Mouse (Mus musculus): Measurements from ENCODE around the gene Hs3st6.
"Not testable (repeated sequence)": the region's sequence is repeated elsewhere in the genome, so short reads cannot be mapped to it uniquely, and the experiment has no call there.

Hs3st6 gene

DNA sequence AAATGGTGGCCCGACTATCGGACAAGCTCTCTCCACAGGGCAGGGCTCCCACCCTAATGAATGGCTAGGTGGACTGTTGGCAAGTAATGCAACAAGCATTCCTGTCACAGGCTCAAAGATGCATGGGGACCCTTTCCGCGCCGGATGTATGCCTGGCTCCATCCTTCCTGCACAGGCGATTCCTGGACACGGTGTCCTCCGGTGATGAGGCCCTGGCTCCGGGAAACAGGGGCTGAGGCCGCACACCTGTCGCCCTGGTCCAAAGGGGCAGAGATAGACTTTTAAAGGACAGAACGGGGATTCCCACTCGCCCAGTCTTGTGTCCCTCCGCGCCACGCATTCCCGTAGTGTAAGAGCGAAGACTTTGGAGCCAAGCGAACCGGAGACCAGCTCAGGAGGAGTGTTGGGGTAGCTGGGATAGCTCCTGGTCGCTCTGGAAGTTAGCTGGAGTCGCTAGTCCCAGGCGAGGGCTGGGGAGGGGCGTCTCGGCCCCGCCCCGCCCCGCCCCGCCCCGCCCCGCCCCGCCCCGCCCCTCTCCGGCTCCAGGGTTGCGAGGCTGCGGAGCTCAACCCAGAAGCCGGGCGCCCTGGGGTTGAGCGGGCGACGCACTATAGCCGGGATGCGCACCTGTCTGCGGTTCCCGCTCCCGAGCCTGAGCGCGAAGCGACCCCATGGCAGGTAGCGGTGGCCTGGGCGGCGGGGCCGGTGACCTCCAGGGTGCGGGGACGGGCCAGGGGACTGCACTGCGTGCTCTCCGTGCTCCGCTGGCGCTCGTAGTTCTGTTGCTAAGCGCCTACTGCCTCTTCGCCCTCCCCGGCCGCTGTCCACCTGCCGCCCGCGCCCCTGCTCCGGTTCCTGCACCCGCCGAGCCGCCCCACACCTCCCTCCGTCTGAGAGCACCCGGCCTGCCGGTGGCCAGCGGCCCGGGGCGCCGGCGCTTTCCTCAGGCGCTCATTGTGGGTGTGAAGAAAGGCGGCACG lies at the start of gene Hs3st6:
Gene Hs3st6, plus strand, starts transcription at position 574 of the 980 bp plus-strand sequence.
- no peak for DNase-seq

DNA sequence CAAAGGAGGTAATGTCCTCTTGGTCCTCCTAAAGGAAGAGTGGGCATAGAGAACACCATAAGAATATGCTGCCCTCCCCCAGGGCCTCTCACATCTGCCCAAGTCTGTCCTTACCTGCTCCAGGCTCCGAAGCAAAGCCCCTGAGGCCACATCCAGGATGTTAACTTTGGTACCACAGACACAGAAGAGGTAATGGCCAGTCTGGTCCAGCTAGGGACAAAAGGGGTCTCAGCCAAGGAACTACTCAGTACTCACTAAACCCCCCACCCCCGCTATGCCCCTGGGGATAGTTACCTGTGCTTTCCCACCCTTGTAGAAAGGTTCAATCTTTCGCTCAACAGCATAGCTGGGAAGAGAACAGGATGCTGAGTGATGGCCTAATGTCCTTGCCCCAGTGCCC lies 47.0 kb upstream of the Hs3st6 start:
- DNase-seq = no peak

DNA sequence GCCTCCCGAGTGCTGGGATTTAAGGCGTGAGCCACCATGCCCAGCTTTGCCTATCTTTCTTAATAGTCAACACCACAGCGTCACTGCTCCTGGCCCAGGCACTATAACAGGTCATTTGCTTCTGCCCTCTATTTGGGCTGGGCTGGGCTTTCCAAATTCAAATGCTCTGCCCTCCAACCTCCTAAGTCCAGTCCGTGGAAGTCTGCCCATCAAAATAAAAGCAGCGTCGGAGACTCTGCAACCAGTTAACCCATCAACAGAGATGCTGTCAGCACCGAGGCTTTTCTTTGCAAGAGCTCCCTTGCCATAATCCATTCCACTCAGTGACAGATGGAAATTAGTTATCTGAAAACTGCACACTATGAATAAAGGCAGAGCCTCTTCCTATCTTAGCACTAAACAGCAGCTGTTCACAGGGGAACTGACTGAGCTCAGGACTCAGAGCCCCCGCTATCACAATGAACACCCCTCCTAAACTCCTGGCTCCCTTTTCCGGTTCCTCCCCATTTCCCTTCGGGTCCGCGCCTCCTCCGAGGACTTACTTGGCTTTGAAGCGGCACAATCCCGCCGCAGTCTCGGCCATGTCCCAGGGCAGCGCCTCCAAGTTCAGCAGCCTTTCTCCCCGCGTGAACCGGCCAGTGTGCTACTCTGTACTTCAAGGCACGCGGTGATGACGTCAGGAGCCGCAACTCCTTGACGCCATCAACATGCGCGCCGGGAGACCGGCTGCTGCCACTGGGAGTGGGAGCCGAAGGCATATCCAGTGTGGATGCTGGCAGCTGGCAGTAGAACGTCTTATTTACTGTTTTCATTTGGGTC lies 45.6 kb upstream of the Hs3st6 start, which contains the start of gene Tbl3:
Gene Tbl3, minus strand, starts transcription at position 679 of the 819 bp plus-strand sequence.
- DNase-seq = peak; percentile 79 to 91

DNA sequence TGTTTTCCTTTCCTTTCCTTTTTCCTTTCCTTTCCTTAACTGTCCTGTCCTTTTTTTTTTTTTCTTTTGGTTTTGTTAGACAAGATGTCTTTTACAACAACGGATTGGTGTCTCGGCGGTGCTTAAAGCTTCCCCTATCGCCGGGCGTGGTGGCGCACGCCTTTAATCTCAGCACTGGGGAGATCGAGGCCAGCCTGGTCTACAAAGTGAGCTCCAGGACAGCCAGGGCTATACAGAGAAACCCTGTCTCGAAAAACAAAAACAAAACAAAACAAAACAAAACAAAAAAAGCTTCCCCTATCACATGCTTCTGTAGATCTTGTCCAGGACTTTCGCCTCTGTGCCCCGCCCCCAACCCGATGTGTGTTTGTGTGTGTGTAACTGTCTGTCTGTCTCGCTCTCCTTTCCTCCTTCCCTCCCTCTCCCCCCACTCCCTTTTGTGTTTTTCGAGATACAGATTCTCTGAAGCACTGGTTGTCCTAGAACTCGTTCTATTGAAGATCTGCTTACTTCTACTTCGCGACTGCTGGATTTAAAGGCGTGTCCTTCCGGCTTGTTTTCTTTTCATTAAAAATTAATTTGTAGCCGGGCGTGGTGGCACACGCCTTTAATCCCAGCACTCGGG lies 44.9 kb upstream of the Hs3st6 start:
- no peak for DNase-seq

DNA sequence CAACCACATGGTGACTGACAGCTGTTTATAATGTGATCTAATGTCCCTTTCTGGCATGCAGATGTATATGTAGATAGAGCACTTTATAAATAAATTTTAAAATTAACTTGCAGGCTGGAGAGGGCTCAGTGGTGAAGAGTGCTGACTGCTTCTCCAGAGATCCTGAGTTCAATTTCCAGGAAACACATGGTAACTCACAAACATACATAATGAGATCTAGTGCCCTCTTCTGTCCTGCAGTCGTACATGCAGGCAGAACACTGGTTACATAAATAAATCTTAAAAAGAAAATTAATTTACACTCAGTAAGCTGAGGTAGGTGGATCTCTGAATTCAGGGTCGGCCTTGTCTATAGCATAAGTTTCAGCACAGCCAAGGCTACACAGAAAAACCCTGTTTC lies 44.1 kb upstream of the Hs3st6 start:
- DNase-seq = no peak

DNA sequence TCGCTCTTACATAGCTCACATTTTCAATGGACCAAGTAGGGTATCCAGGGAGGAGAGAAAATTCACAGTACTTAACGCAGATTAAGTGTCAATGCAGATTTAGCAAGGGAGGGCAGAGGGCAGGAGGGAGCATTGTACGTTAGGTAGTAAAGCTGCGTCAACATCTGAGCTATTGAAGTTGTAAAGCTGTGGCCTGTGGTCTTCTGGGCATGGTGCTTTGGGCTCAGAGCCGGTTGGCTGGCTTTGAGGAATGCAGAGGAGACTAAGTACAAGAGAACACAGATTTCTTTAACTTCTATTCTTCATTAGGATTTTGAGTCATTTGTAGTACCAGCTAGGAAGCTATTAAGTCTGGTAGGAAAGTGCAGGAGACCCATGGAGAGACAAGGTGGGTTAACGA lies 37.2 kb upstream of the Hs3st6 start:
- no peak for DNase-seq

DNA sequence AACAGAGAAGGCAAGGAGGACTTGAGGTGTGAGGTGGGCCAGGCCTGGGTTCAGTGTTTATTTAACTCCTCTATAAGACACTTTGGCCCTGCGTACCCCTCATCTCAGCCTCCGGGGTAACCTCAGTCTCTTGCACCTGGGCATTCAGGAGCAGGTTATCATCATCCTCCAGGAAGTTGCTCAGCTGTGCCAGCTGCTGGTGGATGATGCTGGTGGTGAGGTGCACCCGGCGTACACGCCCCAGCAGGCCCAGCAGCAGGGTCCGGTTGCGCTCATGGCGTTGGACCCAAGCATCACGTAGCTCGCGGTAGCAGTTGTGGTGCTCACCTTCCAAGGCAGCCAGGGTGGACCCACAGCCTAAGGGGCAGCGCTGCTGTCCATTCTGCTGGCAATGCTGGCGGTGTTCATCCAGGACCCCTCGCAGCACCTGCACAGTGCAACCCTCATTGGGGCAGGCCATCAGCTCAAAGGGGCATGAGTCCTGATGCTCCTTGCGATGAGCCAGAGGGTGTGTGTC lies 36.6 kb upstream of the Hs3st6 start:
- DNase-seq = no peak

DNA sequence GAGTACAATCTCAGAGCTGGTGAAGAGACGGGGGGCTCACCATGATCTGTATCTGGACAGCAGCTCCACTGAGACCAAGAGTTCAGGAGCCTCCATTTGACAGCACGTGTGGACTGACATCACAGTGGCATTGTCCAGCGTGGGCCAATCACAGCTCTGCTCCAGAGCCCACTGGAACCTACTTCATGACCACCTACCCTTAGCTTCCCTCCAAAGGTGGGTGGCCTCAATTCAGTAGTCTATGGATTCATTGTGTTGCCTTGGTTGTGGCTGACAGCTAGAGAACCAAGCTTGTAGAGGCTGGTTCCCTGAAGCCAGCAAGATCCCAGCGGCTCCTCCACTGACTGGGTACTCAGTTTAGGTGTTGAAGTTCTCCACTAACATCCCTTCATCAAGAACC lies 34.8 kb upstream of the Hs3st6 start, which contains the start of the genes Rnf151 and Rps2:
Gene Rnf151, minus strand, starts transcription at position 121 of the 400 bp plus-strand sequence.
Gene Rps2, plus strand, starts transcription at position 174 of the 400 bp plus-strand sequence.
- DNase-seq = no peak

DNA sequence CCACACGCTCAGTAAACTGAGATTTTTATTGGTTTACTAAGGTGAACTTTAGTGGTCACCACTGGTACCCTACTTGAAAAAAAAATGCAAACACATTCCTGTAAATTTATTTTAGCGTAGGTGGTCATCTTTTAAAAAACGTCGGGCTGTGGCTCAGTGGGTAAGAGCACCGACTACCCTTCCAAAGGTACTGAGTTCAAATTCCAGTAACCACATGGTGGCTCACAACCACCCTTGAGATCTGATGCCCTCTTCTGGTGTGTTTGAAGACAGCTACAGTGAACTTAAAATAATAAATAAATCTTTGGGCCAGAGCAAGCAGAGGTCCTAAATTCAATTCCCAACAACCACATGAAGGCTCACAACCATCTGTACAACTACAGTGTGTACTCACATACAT lies 33.9 kb upstream of the Hs3st6 start:
- not testable (repeated sequence) for DNase-seq

DNA sequence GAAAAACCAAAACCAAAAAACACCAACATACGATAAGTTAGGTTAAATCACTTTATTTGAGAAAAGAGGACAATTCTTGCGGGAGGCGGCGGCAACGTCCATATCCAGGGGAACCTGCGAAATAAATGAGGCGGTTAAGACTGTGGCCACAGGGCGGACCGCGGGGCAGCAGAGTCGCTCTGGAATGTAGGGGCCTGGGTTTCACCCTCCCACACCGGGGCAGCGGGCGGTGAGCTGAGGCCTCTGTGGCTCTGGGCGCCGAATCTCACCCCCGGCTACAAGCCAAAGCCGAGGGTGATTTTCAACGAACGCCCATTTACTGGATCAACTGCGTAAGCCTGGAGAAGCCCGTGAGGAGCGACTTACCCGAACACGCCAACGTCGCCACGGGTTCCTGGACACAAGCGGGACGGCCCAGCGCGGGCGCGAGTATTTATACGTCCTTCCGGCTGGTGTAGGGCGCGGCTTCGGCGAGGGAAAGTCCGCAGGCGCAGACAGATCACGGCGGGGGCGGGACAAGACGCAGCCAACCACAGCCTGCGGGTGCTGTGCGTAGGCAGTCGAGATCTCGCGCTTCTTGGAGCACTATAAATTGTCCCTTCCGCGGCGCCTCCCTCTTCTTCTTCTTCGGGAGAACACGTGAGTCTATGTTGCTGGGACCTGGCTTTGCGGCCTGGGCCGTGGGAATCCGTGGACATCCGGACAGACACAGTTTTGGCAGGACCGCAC lies 33.1 kb upstream of the Hs3st6 start:
- DNase-seq = peak; percentile 96

DNA sequence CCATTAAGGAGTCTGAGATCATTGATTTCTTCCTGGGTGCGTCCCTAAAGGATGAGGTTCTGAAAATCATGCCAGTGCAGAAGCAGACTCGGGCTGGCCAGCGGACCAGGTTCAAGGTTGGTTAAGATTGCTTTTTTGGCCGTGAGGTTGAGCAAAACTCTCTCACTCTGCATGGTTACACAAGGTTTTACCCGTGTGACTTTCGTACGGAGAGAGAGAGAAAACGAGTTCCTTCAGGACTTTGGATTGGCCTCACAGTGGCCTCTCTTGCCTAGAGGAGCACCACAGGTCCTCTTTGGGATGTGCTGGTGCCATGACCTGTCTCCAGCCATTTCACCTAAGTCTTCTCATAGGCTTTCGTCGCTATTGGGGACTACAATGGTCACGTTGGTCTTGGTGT lies 32.2 kb upstream of the Hs3st6 start:
- DNase-seq = not testable (repeated sequence)

DNA sequence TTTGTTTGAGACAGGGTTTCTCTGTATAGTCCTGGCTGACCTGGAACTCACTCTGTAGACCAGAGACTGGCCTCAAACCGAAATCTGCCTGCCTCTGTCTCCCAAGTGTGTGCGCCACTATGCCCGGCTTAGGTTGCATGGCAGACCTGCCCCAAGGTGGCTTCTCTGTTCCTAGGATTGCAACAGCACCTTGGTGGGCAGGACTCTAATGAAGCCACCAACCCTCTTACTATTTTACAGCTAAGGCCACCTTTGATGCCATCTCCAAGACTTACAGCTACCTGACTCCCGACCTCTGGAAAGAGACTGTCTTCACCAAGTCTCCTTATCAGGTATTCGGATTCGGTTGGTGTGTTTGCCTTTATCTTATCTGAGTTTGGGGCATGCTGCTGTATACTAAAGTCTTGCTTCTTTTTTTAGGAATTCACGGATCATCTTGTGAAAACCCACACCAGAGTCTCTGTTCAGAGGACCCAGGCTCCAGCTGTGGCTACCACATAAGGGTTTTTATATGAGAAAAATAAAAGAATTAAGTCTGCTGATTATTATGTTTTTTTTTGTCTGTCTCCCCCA lies 31.3 kb upstream of the Hs3st6 start:
- not testable (repeated sequence) for DNase-seq

DNA sequence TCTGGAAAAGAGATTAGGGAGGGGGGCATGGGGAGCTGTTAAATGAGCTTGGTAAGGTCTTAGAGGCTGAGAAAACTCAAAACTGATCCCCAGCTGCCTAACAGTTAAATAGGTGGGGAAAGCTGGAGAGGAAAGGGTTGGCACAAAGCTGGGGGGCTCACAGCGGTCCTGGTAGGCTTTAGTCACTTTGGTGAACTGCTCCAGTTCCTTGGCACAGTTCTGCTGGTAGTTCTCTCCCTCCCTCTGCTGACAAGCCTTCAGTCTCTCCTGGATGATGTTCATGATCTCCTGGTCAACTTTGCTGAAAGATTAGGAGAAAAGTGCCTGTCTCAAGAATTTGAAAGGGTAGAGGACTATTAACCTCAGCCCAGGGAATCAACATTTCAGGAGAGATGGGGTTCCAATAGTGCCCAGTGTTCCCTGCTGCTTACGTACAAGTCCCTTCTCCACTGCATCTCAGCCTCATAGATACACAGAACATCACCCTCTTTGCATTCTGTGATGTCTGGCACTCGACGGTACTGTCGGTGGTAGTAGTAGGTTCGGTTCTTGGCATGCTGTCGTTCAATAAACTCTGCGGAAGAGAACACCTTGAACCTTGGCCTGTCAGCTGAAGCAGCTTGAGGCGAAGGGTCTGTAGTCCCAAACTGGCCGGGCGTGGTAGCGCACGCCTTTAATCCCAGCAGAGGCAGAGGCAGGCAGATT lies 30.4 kb upstream of the Hs3st6 start:
- no peak for DNase-seq

DNA sequence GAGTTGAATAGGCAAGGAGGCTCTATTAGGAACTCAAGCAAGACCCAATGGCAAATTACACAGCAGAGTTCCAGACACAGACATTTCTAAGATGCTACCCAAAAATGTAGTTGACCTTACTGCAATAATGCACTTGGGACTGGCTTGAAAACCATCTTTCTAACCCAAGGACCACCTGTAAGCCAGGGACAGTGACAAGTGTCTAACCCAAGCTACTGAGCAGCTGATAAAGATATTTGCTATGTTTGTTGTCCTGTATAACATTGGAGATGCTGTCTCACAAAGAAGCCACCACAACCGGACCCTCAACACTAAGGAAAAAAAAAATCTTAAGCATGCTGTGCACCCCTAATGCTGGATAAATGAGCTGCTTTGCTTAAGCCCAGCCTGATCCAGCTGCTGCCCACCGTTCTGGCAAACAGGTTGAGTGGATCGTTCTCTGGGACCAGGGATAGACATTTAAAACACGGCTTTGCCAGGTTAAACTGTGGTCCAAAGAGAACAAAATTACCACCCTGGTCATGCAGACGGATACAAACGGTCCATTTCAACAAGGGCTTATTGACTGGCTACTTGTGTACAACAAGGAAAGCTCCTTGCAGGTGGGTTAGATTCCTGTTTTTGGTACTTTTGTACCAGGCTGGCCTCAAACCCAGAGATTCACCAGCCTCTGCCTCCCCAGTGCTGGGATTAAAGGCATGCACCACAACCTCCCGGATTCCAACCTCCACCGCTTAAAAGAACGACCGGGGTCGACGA lies 29.5 kb upstream of the Hs3st6 start:
- DNase-seq = no peak

DNA sequence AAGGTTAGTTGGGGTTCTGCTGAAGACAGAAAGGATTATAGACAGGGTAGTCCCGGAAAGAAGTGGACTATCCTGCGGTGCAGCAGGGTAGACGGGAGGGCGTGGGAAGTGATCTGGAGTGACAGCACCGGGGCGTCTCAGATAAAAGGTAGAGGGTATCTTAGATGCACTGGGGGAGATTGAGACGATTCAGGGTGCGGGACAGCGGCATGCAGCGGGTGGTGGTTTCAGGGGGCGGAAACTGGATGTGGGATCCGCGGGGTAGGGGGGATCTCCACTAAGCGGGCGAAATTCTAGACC lies 29.0 kb upstream of the Hs3st6 start:
- DNase-seq = no peak

DNA sequence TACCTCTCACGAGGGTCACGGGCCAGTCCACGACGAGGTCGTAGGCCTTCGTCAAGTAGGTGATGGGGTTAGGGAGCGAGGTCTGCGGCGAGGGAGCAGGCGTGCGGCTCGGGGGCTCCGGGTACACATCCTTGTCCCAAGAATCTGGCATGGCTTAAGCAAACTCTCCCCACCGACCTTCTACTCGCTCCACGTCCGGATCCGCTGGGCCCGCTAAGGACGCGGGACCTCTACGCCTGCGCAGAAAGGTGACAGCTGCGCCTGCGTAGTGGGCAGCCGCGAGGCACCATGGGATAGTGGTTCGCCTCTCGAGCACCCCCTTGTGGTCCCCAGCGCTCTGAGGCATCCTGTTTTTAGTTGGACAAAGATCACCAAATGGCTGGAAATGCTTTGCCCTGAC lies 28.6 kb upstream of the Hs3st6 start, which contains the start of gene Ndufb10:
Gene Ndufb10, minus strand, starts transcription at position 295 of the 400 bp plus-strand sequence.
- DNase-seq = peak; percentile 89 to 98

DNA sequence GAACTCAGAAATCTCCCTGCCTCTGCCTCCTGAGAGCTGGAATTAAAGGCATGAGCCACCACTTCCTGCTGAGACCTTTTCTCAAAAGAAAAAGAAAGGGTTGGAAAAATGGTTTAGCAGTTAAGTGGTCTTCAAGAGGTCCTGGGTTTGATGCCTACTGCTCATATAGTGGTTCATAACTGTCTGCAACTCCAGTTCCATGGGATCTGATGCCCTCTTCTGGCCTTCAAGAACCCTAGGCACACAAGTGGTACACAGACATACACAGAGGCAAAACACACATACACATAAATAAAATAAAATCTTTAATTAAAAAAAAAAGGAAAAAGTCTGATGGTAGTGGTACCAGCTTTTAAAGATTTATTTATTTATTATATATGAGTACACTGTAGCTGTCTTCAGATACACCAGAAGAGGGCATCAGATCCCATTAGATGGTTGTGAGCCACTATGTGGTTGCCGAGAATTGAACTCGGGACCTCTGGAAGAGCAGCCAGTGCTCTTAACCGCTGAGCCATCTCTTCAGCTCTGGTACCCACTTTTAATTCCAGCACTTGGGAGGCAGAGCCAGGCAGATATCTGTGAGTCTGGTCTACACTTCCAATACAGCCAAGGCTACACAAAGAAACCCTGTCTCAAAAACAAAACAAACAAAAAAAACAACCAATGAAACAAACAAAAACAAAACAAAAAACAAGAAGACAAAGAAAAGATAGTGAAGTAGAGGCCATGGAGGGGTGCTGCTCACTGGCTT lies 27.0 kb upstream of the Hs3st6 start:
- DNase-seq = no peak

DNA sequence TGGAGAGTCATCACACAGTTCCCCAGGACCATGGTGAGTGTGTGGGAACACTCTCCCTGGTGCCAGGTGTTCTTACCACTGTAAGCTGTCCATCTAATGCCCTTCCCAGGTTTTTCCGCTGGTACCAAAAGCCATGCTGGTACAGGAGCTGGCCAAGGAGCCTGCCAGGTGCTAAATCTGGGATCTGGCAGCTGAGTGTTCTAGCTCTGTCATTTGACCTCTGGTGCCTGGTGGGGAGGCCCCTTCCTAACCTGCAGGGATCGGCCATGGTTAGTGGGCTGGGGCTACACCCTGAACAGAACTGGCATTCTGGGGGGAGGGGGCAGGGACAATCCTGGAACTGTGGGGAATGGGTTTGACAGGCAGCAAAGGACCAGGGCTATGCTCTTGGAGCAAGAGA lies 25.2 kb upstream of the Hs3st6 start, which contains the start of gene Rpl3l:
Gene Rpl3l, plus strand, starts transcription at position 203 of the 400 bp plus-strand sequence.
- no peak for DNase-seq

DNA sequence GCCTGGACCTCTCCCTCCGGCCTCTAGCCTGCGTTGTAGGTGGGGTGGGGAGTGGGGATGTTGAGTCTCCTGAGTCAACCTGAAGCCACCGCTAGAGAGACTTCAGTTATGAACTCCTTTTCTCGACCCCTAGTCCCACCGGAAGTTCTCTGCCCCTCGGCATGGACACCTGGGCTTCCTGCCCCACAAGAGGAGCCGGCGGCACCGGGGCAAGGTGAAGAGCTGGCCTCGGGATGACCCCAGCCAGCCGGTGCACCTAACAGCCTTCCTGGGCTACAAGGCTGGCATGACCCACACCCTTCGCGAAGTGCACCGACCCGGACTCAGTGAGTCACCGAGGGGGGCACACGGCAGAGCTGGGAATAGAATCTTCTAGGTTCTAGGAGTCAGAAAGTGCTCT lies 24.6 kb upstream of the Hs3st6 start:
- no peak for DNase-seq
